ENCODE assay signal across 15 mouse cellular contexts in the genomic region with DNA sequence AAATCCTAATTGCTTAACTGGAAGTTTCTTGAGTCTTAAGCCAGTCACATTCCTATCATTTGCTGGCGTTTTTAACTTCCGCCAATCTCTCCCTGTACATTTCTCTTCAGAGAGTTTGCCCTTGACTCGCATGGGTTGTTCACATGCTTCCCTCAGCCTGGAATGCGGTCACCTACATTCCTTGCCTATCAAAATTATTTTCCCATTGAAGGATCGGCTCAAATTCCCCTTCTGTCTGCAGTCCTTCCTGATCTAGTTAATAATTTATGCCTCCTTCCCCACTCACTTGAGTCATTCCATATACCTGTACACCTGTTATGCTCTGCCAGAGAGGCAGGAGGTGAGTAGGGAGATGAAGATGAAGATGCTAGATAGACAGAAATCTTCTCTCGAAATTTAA.
DNase-seq lines count a peak whose midpoint lies in the region; ATAC-seq lines count a peak whose summit lies in the region.
"Had no signal": no experiment of that assay in that cellular context is flagged by ENCODE, and none has a peak within 500 bp of the region (broad histone marks: within the 10 kb centered on the region; RNA-seq: fewer than 3 reads in every experiment).

No protein-coding gene starts in this region.

- no peaks in the 10 kb centered on the region for H3K27me3 ChIP-seq in heart, embryonic 14.5 days (ENCODE audit: control insufficient read depth, insufficient read depth, low read length)
- no peaks in the 10 kb centered on the region for H3K27me3 ChIP-seq in heart, embryonic 11.5 days (ENCODE audit: control insufficient read depth, insufficient read depth, low read length)
- no peaks in the 10 kb centered on the region for H3K27me3 ChIP-seq in intestine, embryonic 15.5 days (replicated peaks)
- H3K27me3 ChIP-seq in kidney, embryonic 16.5 days (ENCODE audit: insufficient read depth, low read length), result no peaks in the 10 kb centered on the region
- no peaks in the 10 kb centered on the region for H3K27me3 ChIP-seq in hindbrain, embryonic 12.5 days
- H3K27me3 ChIP-seq: embryonic facial prominence, embryonic 15.5 days; hindbrain, embryonic 15.5 days; limb, embryonic 15.5 days; neural tube, embryonic 12.5 days had no signal

- no peaks in the 10 kb centered on the region for H3K36me3 ChIP-seq in heart, embryonic 14.5 days (ENCODE audit: control insufficient read depth, insufficient read depth, low read length)
- no peaks in the 10 kb centered on the region for H3K36me3 ChIP-seq in heart, embryonic 11.5 days (ENCODE audit: control insufficient read depth, insufficient read depth, low read length)
- no peaks in the 10 kb centered on the region for H3K36me3 ChIP-seq in intestine, embryonic 15.5 days
- H3K36me3 ChIP-seq in kidney, embryonic 16.5 days (ENCODE audit: insufficient read depth, low read length), result no peaks in the 10 kb centered on the region
- H3K36me3 ChIP-seq in hindbrain, embryonic 12.5 days, result no peaks in the 10 kb centered on the region
- H3K36me3 ChIP-seq: embryonic facial prominence, embryonic 15.5 days; hindbrain, embryonic 15.5 days; limb, embryonic 15.5 days; neural tube, embryonic 12.5 days had no signal

- peaks cover 26 to 40% of the 10 kb centered on the region in 2 experiments for H3K4me1 ChIP-seq in heart, embryonic 14.5 days (ENCODE audit: control insufficient read depth in 2 of 2, insufficient read depth in 2 of 2, low read length in 2 of 2)
- H3K4me1 ChIP-seq in heart, embryonic 11.5 days (ENCODE audit: control insufficient read depth, insufficient read depth, low read length), result peaks cover 26% of the 10 kb centered on the region
- no peaks in the 10 kb centered on the region for H3K4me1 ChIP-seq in intestine, embryonic 15.5 days (replicated peaks)
- H3K4me1 ChIP-seq in kidney, embryonic 16.5 days (ENCODE audit: insufficient read depth, low read length), result 0 out of 2 replicates have a peak, but pooled peaks cover 3% of the 10 kb centered on the region
- H3K4me1 ChIP-seq in hindbrain, embryonic 12.5 days, result peaks cover 10% of the 10 kb centered on the region; the same call in 1 of the 2 replicates
- H3K4me1 ChIP-seq: embryonic facial prominence, embryonic 15.5 days; hindbrain, embryonic 15.5 days had no signal

- peak overlapping the region; percentile 37 to 66 for H3K27ac ChIP-seq in heart, embryonic 14.5 days (replicated peaks in 1 of 2; ENCODE audit: control insufficient read depth in 1 of 2, insufficient read depth in 1 of 2, low read depth in 2 of 2, low read length in 2 of 2)
- no peak overlapping the region for H3K27ac ChIP-seq in heart, embryonic 11.5 days (ENCODE audit: low read depth, low read length)
- no peak overlapping the region for H3K27ac ChIP-seq in intestine, embryonic 15.5 days
- 0 out of 2 replicates have a peak overlapping the region, but pooled peaks have one; percentile 14 for H3K27ac ChIP-seq in kidney, embryonic 16.5 days (ENCODE audit: low read length)
- H3K27ac ChIP-seq in hindbrain, embryonic 12.5 days, result no peak overlapping the region
- H3K27ac ChIP-seq: embryonic facial prominence, embryonic 15.5 days; heart, adult 2 months; hindbrain, embryonic 15.5 days; layer of hippocampus, adult 2 months; limb, embryonic 15.5 days; neural tube, embryonic 12.5 days had no signal

- no peak for ATAC-seq in heart, embryonic 14.5 days (ENCODE audit: insufficient number of reproducible peaks, insufficient read depth, low FRiP score, low read depth)
- no peak for ATAC-seq in heart, embryonic 11.5 days (replicated peaks; ENCODE audit: insufficient number of reproducible peaks, low FRiP score, low TSS enrichment)
- ATAC-seq in intestine, embryonic 15.5 days, result peak; percentile 85
- ATAC-seq in kidney, embryonic 16.5 days (ENCODE audit: low FRiP score, low TSS enrichment), result peak; percentile 78; the same call in 1 of the 2 replicates
- no peak for ATAC-seq in hindbrain, embryonic 12.5 days (ENCODE audit: low FRiP score)
- ATAC-seq: forebrain, embryonic 14.5 days had no signal

- peak; percentile 21 for DNase-seq in lung, postnatal 36 days
- DNase-seq in adrenal gland, postnatal 25 days, result no peak
- no peak for DNase-seq in gastrocnemius, adult 8-10 months (ENCODE audit: low spot score in 2 of 2)
- DNase-seq: heart, adult 2 months had no signal

- WGBS in heart, embryonic 14.5 days, result 23% methylated on average over 6 of the region's 6 CpGs
- WGBS in heart, embryonic 11.5 days (ENCODE audit: insufficient replicate concordance), result 42% methylated on average over 6 of the region's 6 CpGs
- 42% methylated on average over 6 of the region's 6 CpGs for WGBS in intestine, embryonic 15.5 days
- 56% methylated on average over 6 of the region's 6 CpGs for WGBS in kidney, embryonic 16.5 days
- 71% methylated on average over 6 of the region's 6 CpGs for WGBS in hindbrain, embryonic 12.5 days

- no peak overlapping the region for H3K9ac ChIP-seq in heart, embryonic 14.5 days (ENCODE audit: low read length)
- no peak overlapping the region for H3K9ac ChIP-seq in heart, embryonic 11.5 days (ENCODE audit: low read depth, low read length)
- H3K9ac ChIP-seq in intestine, embryonic 15.5 days, result no peak overlapping the region
- no peak overlapping the region for H3K9ac ChIP-seq in kidney, embryonic 16.5 days (replicated peaks; ENCODE audit: low read length)
- no peak overlapping the region for H3K9ac ChIP-seq in hindbrain, embryonic 12.5 days
- H3K9ac ChIP-seq: embryonic facial prominence, embryonic 15.5 days; hindbrain, embryonic 15.5 days; limb, embryonic 15.5 days; neural tube, embryonic 12.5 days had no signal

- H3K9me3 ChIP-seq in heart, embryonic 14.5 days (ENCODE audit: control insufficient read depth, low read length), result no peaks in the 10 kb centered on the region
- H3K9me3 ChIP-seq in heart, embryonic 11.5 days (replicated peaks; ENCODE audit: control insufficient read depth, low read length), result no peaks in the 10 kb centered on the region
- no peaks in the 10 kb centered on the region for H3K9me3 ChIP-seq in intestine, embryonic 15.5 days
- H3K9me3 ChIP-seq in kidney, embryonic 16.5 days (ENCODE audit: low read length), result no peaks in the 10 kb centered on the region
- no peaks in the 10 kb centered on the region for H3K9me3 ChIP-seq in hindbrain, embryonic 12.5 days (replicated peaks)
- H3K9me3 ChIP-seq: embryonic facial prominence, embryonic 15.5 days; hindbrain, embryonic 15.5 days; limb, embryonic 15.5 days; neural tube, embryonic 12.5 days had no signal

- H3K4me3 ChIP-seq in heart, embryonic 14.5 days (ENCODE audit: control insufficient read depth in 1 of 2, insufficient read depth in 1 of 2, low read depth in 1 of 2, low read length in 2 of 2), result no peak overlapping the region
- no peak overlapping the region for H3K4me3 ChIP-seq in heart, embryonic 11.5 days (ENCODE audit: low read depth, low read length)
- no peak overlapping the region for H3K4me3 ChIP-seq in intestine, embryonic 15.5 days (replicated peaks)
- H3K4me3 ChIP-seq in kidney, embryonic 16.5 days (ENCODE audit: low read length), result no peak overlapping the region
- H3K4me3 ChIP-seq in hindbrain, embryonic 12.5 days, result no peak overlapping the region
- H3K4me3 ChIP-seq: embryonic facial prominence, embryonic 15.5 days; heart, adult 2 months; hindbrain, embryonic 15.5 days; layer of hippocampus, adult 2 months; limb, embryonic 15.5 days; neural tube, embryonic 12.5 days had no signal

- no peak overlapping the region for H3K4me2 ChIP-seq in heart, embryonic 14.5 days (ENCODE audit: low read length)
- H3K4me2 ChIP-seq in heart, embryonic 11.5 days, result no peak overlapping the region
- H3K4me2 ChIP-seq in intestine, embryonic 15.5 days (replicated peaks), result no peak overlapping the region
- H3K4me2 ChIP-seq in kidney, embryonic 16.5 days (replicated peaks; ENCODE audit: low read depth, low read length), result no peak overlapping the region
- no peak overlapping the region for H3K4me2 ChIP-seq in hindbrain, embryonic 12.5 days (replicated peaks)
- H3K4me2 ChIP-seq: embryonic facial prominence, embryonic 15.5 days; hindbrain, embryonic 15.5 days; limb, embryonic 15.5 days; neural tube, embryonic 12.5 days had no signal

Comparison
In these comparisons a context has a peak if more than half of its experiments do, and no peak if none do; other contexts are left out.
1. H3K27ac ChIP-seq: peak in heart, embryonic 14.5 days (2 of 2) and kidney, embryonic 16.5 days (single experiment); none in heart, embryonic 11.5 days (single experiment), intestine, embryonic 15.5 days (single experiment) and hindbrain, embryonic 12.5 days (single experiment).
2. ATAC-seq: peak in intestine, embryonic 15.5 days (single experiment) and kidney, embryonic 16.5 days (single experiment); none in heart, embryonic 14.5 days (single experiment), heart, embryonic 11.5 days (single experiment) and hindbrain, embryonic 12.5 days (single experiment).